Mouse (Mus musculus): Measurements from ENCODE around the gene Dlx1.

Gene Dlx1

DNA sequence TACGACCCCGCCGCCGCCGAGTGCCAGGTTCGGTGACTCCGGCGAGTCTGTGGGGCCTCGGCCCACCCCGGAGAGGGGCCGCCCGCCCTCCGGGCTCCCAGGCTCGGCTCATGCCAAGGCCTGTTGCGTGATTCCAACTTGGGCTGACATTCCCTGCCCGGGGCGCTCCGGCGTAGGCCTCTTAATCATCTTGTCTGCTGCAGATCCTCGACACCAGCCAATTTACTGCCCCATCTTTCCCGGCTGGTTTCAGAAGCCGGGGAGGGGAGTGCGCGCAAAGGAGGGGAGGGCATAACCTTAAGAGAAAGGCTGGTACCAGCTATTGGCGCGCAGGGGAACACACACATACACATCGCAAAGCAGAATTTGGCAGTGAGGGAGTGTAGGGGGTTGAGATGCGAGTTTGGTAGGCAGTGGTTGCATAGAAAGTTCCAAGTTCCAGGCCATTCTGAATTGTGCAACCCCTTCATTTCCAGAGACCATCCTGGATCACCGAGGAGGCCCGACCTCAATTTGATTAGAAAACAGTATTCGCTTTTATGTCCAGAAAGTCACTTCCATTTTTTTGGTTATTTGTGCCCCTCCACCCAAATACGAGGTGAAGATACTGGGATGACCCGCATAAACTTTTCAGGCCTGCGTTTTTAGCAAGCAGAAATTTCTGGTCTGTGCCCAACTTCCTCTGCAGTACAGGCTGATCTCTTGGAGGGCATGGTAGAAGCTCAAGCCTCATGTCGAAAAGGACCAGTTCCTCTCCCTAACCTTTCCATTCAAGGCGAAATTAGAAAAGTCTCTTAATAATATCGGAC is 13.7 kb downstream of the Dlx1 start:
- TF ChIP-seq CTCF (conservative IDR thresholded peaks at IDR 0.05; ENCODE audit: low read length) (no peak), NANOG (IDR thresholded peaks at IDR 0.05; ENCODE audit: borderline replicate concordance, low read length) (no peak), POU5F1 (IDR thresholded peaks at IDR 0.05; ENCODE audit: borderline replicate concordance, low read length) (no peak)
- Histone ChIP-seq H3K36me3 (ENCODE audit: insufficient read depth, low read length) (no peaks in the 10 kb centered on the region), H3K9me3 (ENCODE audit: low read length) (peaks cover 15% of the 10 kb centered on the region), H3K4me3 (replicated peaks; ENCODE audit: low read length) (peak overlapping the region; percentile 68), H3K27me3 (ENCODE audit: insufficient read depth, low read length) (peaks cover 99% of the 10 kb centered on the region), H3K4me1 (replicated peaks; ENCODE audit: low read depth, low read length) (peaks cover 65% of the 10 kb centered on the region)

DNA sequence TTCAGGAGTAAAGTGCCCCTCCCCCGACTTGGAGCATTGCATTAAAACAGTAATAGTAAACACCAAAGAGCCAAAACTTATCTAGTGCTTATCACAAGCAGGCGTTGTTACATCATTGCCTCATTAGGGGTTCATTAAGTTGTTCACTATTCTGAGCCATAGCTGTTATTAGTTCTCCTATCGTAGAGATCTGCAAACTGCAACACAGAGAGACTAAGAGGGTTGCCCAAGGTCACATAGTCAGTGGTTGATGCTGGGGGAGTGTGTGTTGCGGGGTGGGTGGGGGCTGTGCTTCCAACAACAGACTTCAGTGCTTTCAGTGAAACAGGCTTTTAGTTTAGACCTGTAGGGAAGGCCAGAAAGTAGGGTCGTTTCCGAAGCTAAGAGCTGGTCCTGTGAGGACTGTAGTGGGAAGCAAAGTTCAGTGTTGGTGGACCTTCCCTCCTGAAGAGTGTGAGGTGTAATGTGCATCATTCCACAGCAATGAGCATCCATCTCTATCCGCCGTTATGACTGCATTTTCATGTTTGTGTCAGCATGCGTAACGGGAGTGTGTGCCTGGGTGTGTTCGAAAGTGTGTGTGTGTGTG is 14.4 kb downstream of the Dlx1 start:
- Histone ChIP-seq H3K4me3 (replicated peaks; ENCODE audit: low read length) (no peak overlapping the region), H3K36me3 (ENCODE audit: insufficient read depth, low read length) (no peaks in the 10 kb centered on the region), H3K4me1 (replicated peaks; ENCODE audit: low read depth, low read length) (peaks cover 69% of the 10 kb centered on the region), H3K9me3 (ENCODE audit: low read length) (peaks cover 10% of the 10 kb centered on the region), H3K27me3 (ENCODE audit: insufficient read depth, low read length) (peaks cover 100% of the 10 kb centered on the region)
- TF ChIP-seq NANOG (IDR thresholded peaks at IDR 0.05; ENCODE audit: borderline replicate concordance, low read length): no peak
- TF ChIP-seq CTCF (conservative IDR thresholded peaks at IDR 0.05; ENCODE audit: low read length): no peak
- no peak for TF ChIP-seq POU5F1 (IDR thresholded peaks at IDR 0.05; ENCODE audit: borderline replicate concordance, low read length)

DNA sequence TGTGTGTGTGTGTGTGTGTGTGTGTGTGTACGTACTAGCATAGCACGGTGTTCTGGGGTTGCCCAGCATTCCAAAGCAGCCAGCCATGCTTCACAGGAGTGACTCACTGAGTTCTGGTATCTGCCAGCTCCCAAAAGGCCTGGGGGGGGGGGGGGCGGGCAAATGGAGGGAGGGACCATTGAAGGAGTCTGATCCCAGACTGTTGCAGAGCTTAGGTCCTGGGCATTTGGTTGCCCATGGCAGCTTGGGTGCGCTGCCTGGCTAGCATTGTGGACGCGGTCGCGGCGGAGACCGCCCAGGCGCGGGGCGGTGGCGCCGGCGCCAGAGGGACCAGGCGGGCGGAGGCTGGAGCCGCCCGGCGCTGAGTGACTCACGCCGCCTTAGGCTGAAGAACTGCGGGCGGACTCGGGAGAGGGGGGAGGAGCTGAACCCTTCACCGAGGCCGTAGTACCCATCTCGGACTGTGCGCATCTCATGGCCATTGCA is 14.9 kb downstream of the Dlx1 start:
- Histone ChIP-seq H3K4me1 (replicated peaks; ENCODE audit: low read depth, low read length) (peaks cover 69% of the 10 kb centered on the region), H3K4me3 (replicated peaks; ENCODE audit: low read length) (peak overlapping the region; percentile 46; the same call in 1 of the 2 replicates), H3K36me3 (ENCODE audit: insufficient read depth, low read length) (no peaks in the 10 kb centered on the region), H3K27me3 (ENCODE audit: insufficient read depth, low read length) (peaks cover 95% of the 10 kb centered on the region), H3K9me3 (ENCODE audit: low read length) (peaks cover 5% of the 10 kb centered on the region)
- TF ChIP-seq NANOG (IDR thresholded peaks at IDR 0.05; ENCODE audit: borderline replicate concordance, low read length) (no peak), POU5F1 (IDR thresholded peaks at IDR 0.05; ENCODE audit: borderline replicate concordance, low read length) (no peak), CTCF (conservative IDR thresholded peaks at IDR 0.05; ENCODE audit: low read length) (no peak)

DNA sequence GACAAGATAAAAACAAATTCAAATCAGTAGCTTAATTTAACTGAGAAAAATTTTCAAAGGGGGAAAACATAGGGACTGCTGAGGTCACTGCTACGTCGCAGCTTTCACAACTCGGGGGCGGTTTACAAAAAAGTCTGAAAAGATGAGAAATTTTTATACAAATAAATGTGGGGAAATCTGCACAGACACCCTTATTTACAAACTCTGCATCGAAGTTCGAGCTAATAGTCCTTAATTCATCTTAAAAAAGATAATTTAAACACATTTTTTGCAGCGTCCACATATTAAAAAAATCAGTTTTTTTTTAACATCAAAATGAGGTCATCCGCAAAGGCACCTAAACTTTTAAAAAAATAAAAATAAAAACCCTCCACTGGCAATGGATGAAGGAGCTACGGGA is 15.6 kb downstream of the Dlx1 start:
- Histone ChIP-seq H3K9me3 (ENCODE audit: low read length) (no peaks in the 10 kb centered on the region), H3K4me3 (replicated peaks; ENCODE audit: low read length) (peak overlapping the region; percentile 23; the same call in 1 of the 2 replicates), H3K4me1 (replicated peaks; ENCODE audit: low read depth, low read length) (peaks cover 70% of the 10 kb centered on the region), H3K27me3 (ENCODE audit: insufficient read depth, low read length) (peaks cover 94% of the 10 kb centered on the region), H3K36me3 (ENCODE audit: insufficient read depth, low read length) (no peaks in the 10 kb centered on the region)
- TF ChIP-seq NANOG (IDR thresholded peaks at IDR 0.05; ENCODE audit: borderline replicate concordance, low read length) (no peak), POU5F1 (IDR thresholded peaks at IDR 0.05; ENCODE audit: borderline replicate concordance, low read length) (no peak), CTCF (conservative IDR thresholded peaks at IDR 0.05; ENCODE audit: low read length) (no peak)

DNA sequence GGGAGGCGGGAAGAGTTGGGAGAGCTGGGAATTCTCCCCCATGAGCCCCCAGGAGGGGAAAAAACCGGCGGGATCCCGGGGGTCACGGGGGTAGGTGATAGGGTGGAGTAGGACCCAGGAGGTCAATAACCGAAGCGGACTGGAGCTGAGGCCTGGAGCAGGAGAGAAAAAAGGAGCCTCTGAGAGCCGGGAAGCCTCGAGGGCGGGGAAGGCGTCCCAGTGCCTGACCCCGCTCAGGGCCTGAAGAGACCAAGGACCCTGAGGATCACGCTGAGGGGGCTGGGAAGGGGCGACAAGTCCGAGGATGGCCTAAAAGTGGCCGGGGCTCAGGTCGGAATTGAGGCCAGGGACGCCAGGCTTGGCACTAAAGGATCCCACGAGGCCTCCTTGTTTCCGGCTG is 16.0 kb downstream of the Dlx1 start:
- Histone ChIP-seq H3K27me3 (ENCODE audit: insufficient read depth, low read length) (peaks cover 94% of the 10 kb centered on the region), H3K4me1 (replicated peaks; ENCODE audit: low read depth, low read length) (peaks cover 66% of the 10 kb centered on the region), H3K4me3 (replicated peaks; ENCODE audit: low read length) (peak overlapping the region; percentile 23; the same call in 1 of the 2 replicates), H3K9me3 (ENCODE audit: low read length) (no peaks in the 10 kb centered on the region), H3K36me3 (ENCODE audit: insufficient read depth, low read length) (no peaks in the 10 kb centered on the region)
- TF ChIP-seq CTCF (conservative IDR thresholded peaks at IDR 0.05; ENCODE audit: low read length) (no peak), POU5F1 (IDR thresholded peaks at IDR 0.05; ENCODE audit: borderline replicate concordance, low read length) (no peak), NANOG (IDR thresholded peaks at IDR 0.05; ENCODE audit: borderline replicate concordance, low read length) (no peak)

DNA sequence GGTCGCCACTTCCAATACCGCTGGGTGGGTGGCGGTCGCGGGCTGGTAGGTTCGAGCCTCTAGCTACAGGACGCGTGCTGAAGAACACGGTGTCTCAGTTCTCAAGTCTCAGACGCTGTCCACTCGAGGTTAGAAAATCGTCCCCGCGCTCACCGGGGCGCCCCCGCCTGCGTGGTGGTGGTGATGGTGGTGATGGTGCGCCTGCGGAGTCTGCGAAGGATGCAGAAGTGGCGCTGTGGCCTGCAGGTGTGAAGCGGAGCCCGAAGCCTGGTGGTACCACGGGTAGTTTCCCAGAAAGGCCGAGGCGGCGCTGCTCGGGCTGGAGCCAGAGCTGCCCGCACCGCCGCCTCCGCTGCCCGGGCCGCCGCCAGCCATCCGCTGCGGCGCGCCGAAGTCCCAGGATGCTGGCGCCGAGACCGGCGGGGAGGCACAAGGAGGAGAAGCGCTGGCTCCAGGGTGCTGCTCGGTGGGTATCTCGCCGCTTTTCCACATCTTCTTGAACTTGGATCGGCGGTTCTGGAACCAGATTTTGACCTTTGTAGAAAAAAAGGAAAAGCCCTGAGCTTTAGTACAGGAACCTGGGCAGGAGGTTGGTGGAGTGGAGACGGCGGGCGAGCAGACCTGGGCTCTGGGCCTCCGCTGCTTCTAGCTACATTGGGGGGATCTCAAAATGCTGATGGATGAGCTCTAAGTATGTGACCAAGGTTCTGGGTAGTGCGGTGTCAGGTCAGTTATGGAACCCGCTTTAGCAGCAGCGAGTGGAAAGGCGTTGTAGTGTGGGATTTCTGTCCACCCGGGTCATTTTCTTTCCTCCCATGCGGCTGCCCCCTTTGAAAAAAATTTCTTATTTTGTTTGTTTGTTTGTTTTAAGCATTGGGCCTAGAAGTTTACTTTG is 16.7 kb downstream of the Dlx1 start:
- Histone ChIP-seq H3K36me3 (ENCODE audit: insufficient read depth, low read length) (no peaks in the 10 kb centered on the region), H3K27me3 (ENCODE audit: insufficient read depth, low read length) (peaks cover 94% of the 10 kb centered on the region), H3K4me3 (replicated peaks; ENCODE audit: low read length) (peak overlapping the region; percentile 23; the same call in 1 of the 2 replicates), H3K4me1 (replicated peaks; ENCODE audit: low read depth, low read length) (peaks cover 61% of the 10 kb centered on the region), H3K9me3 (ENCODE audit: low read length) (no peaks in the 10 kb centered on the region)
- no peak for TF ChIP-seq POU5F1 (IDR thresholded peaks at IDR 0.05; ENCODE audit: borderline replicate concordance, low read length)
- TF ChIP-seq NANOG (IDR thresholded peaks at IDR 0.05; ENCODE audit: borderline replicate concordance, low read length): no peak
- no peak for TF ChIP-seq CTCF (conservative IDR thresholded peaks at IDR 0.05; ENCODE audit: low read length)

DNA sequence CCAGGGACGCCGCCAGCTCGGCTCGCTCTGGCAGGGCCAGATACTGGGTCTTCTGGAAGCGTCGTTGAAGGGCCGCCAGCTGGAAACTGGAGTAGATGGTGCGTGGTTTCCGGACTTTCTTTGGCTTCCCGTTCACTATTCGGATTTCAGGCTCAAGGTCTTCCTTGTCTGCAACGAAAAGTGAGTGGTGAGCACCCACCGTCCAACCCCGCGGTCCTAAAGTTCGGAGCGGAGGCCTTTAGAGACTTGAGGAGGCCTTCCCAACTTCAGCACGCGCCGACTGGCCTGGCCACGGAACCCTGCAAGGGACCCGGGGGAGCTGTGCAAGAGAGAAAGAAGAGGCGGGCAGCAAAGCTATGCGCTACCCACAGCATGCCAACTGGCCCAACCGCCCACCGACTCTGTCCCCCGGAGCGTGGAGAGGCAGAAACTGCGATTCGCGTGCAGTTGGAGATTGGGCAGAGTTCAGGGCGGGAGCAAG is 17.5 kb downstream of the Dlx1 start:
- TF ChIP-seq POU5F1 (IDR thresholded peaks at IDR 0.05; ENCODE audit: borderline replicate concordance, low read length): no peak
- TF ChIP-seq NANOG (IDR thresholded peaks at IDR 0.05; ENCODE audit: borderline replicate concordance, low read length): no peak
- TF ChIP-seq CTCF (conservative IDR thresholded peaks at IDR 0.05; ENCODE audit: low read length): no peak
- no peaks in the 10 kb centered on the region for H3K9me3 ChIP-seq (ENCODE audit: low read length)
- peaks cover 61% of the 10 kb centered on the region for H3K4me1 ChIP-seq (replicated peaks; ENCODE audit: low read depth, low read length)
- peaks cover 94% of the 10 kb centered on the region for H3K27me3 ChIP-seq (ENCODE audit: insufficient read depth, low read length)
- peak overlapping the region; percentile 90 for H3K4me3 ChIP-seq (replicated peaks; ENCODE audit: low read length)
- no peaks in the 10 kb centered on the region for H3K36me3 ChIP-seq (ENCODE audit: insufficient read depth, low read length)

All from E14TG2a.4 (cell line).